Mouse (Mus musculus): Measurements from ENCODE around the gene Ntf5. TPM values are rescaled to one million over a fixed set of nuclear protein-coding genes. Genes with fewer than 3 reads are reported as not detected.
A peak's percentile ranks its signal among the peaks of the same experiment; 100 is the strongest.
"Not testable (repeated sequence)": the region's sequence is repeated elsewhere in the genome, so short reads cannot be mapped to it uniquely, and the experiment has no call there.

The Ntf5 gene
- polyA plus RNA-seq, 1 experiment from 2014 or later = 0.10 TPM

DNA sequence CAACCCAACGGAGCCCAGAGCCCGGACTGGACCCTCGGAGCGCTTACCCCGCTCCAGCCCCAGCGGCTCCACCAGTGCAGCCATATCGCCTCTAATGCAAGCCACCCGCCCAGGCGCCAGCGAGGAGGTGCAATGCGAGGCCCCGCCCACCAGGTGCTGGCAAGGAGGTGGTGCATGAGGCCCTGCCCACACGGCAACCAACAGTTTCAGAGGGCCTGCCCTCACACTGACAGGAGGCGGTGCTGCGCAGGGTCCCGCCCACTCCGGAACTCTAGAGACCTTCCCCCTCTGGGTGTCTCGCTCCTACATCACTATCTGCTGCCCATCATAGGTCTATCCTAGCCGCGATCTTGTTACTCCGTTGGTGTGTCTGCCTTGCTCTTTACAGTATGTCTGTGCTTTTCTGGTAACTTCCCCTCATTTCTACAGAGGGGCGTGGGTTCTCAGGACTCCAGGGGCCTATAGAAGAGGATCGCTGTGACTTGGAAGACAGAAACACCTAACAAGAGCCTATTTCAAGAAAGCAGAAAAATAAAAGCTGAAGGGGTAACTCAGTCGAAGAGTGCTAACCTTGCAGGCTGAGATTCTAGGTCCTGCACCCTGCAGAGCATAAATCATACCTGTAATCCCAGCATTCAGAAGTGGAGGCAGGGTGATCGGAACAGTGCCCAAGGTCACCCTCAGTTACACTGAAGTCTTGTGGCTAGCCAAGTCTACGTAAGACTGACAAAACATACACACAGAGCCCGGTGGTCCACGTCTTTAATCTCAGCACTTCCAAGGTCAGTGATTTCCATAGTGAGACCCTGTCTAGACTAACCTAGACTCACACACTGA, 42.8 kb upstream of the Ntf5 start, which contains the start of gene Lin7b:
TSS of gene Lin7b (minus strand) at position 109 of the 837 bp plus-strand sequence.
- Histone ChIP-seq H3K9me3 (ENCODE audit: control insufficient read depth, low read length) (no peaks in the 10 kb centered on the region), H3K4me3 (replicated peaks; ENCODE audit: low read length) (peak within 1 kb of the TSS; percentile 47), H3K27me3 (replicated peaks; ENCODE audit: control insufficient read depth, insufficient read depth, low read length) (peaks cover 5% of the 10 kb centered on the region), H3K27ac (ENCODE audit: low read length) (no peak within 1 kb of the TSS), H3K36me3 (ENCODE audit: control insufficient read depth, insufficient read depth) (peaks cover 16% of the 10 kb centered on the region; the same call in 1 of the 2 replicates), H3K4me2 (ENCODE audit: low read length) (peak within 1 kb of the TSS; percentile 71), H3K4me1 (replicated peaks; ENCODE audit: control insufficient read depth, insufficient read depth, low read length) (peaks cover 25% of the 10 kb centered on the region), H3K9ac (replicated peaks; ENCODE audit: low read depth, low read length) (peak within 1 kb of the TSS; percentile 64)
- ATAC-seq = peak; percentile 34
- 12% methylated on average over 28 of the region's 28 CpGs for WGBS

- Histone ChIP-seq H3K36me3 (ENCODE audit: control insufficient read depth, insufficient read depth) (peaks cover 29% of the 10 kb centered on the region; the same call in 1 of the 2 replicates), H3K9me3 (ENCODE audit: control insufficient read depth, low read length) (no peaks in the 10 kb centered on the region), H3K4me3 (replicated peaks; ENCODE audit: low read length) (no peak overlapping the region), H3K9ac (replicated peaks; ENCODE audit: low read depth, low read length) (no peak overlapping the region), H3K4me2 (ENCODE audit: low read length) (no peak overlapping the region), H3K27ac (ENCODE audit: low read length) (no peak overlapping the region), H3K4me1 (replicated peaks; ENCODE audit: control insufficient read depth, insufficient read depth, low read length) (peaks cover 23% of the 10 kb centered on the region), H3K27me3 (replicated peaks; ENCODE audit: control insufficient read depth, insufficient read depth, low read length) (peaks cover 5% of the 10 kb centered on the region)
- WGBS = 81% methylated on average over 5 of the region's 5 CpGs
- no peak for ATAC-seq
These were observed 41.1 kb upstream of the Ntf5 start for GRCm38 (mm10) chr7:45372371-45372770.

- no peak overlapping the region for H3K27ac ChIP-seq (ENCODE audit: low read length)
- no peaks in the 10 kb centered on the region for H3K9me3 ChIP-seq (ENCODE audit: control insufficient read depth, low read length)
- H3K27me3 ChIP-seq (replicated peaks; ENCODE audit: control insufficient read depth, insufficient read depth, low read length) = no peaks in the 10 kb centered on the region
- no peak overlapping the region for H3K4me2 ChIP-seq (ENCODE audit: low read length)
- H3K36me3 ChIP-seq (ENCODE audit: control insufficient read depth, insufficient read depth) = peaks cover 40% of the 10 kb centered on the region
- H3K4me1 ChIP-seq (replicated peaks; ENCODE audit: control insufficient read depth, insufficient read depth, low read length) = peaks cover 12% of the 10 kb centered on the region
- H3K9ac ChIP-seq (replicated peaks; ENCODE audit: low read depth, low read length) = no peak overlapping the region
- H3K4me3 ChIP-seq (replicated peaks; ENCODE audit: low read length) = no peak overlapping the region
- ATAC-seq = no peak
- 93% methylated on average over 8 of the region's 8 CpGs for WGBS
These were observed 38.9 kb upstream of the Ntf5 start for GRCm38 (mm10) chr7:45374620-45375019.

GRCm38 (mm10) chr7:45376057-45376456, 37.4 kb upstream of the Ntf5 start:
- H3K27me3 ChIP-seq (replicated peaks; ENCODE audit: control insufficient read depth, insufficient read depth, low read length) = no peaks in the 10 kb centered on the region
- no peaks in the 10 kb centered on the region for H3K4me1 ChIP-seq (replicated peaks; ENCODE audit: control insufficient read depth, insufficient read depth, low read length)
- H3K36me3 ChIP-seq (ENCODE audit: control insufficient read depth, insufficient read depth) = peaks cover 51% of the 10 kb centered on the region
- no peak overlapping the region for H3K4me2 ChIP-seq (ENCODE audit: low read length)
- no peak overlapping the region for H3K4me3 ChIP-seq (replicated peaks; ENCODE audit: low read length)
- H3K9me3 ChIP-seq (ENCODE audit: control insufficient read depth, low read length) = no peaks in the 10 kb centered on the region
- no peak overlapping the region for H3K9ac ChIP-seq (replicated peaks; ENCODE audit: low read depth, low read length)
- 71% methylated on average over 1 of the region's 1 CpGs for WGBS
- ATAC-seq = peak; percentile 41; the same call in 1 of the 2 replicates
- H3K27ac ChIP-seq (ENCODE audit: low read length) = no peak overlapping the region

GRCm38 (mm10) chr7:45386077-45386476, 27.4 kb upstream of the Ntf5 start:
- 89% methylated on average over 3 of the region's 3 CpGs for WGBS
- no peak overlapping the region for H3K4me3 ChIP-seq (replicated peaks; ENCODE audit: low read length)
- peaks cover 70% of the 10 kb centered on the region for H3K36me3 ChIP-seq (ENCODE audit: control insufficient read depth, insufficient read depth)
- ATAC-seq = no peak
- no peaks in the 10 kb centered on the region for H3K4me1 ChIP-seq (replicated peaks; ENCODE audit: control insufficient read depth, insufficient read depth, low read length)
- H3K9ac ChIP-seq (replicated peaks; ENCODE audit: low read depth, low read length) = no peak overlapping the region
- no peak overlapping the region for H3K27ac ChIP-seq (ENCODE audit: low read length)
- no peaks in the 10 kb centered on the region for H3K9me3 ChIP-seq (ENCODE audit: control insufficient read depth, low read length)
- H3K4me2 ChIP-seq (ENCODE audit: low read length) = no peak overlapping the region
- no peaks in the 10 kb centered on the region for H3K27me3 ChIP-seq (replicated peaks; ENCODE audit: control insufficient read depth, insufficient read depth, low read length)

DNA sequence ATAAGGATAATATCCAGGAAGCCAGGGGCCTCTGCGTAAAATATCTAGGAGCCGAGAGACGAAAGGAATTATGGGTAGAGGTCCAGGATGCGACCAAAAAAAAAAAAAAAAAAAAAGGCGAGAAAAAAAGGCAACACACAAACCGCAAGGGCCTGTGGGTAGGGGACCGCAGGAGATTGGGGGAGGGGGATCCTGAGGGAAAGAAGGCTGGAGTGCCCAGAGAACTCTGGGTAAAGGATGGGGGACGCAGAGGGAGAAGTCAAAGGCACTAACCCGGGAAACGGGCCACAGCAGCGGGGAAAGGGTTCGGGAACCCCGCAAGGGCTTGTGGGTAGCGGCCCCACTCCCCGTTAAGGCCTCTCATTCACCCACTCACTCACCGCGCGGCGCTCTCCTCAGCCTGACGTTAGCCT, 18.4 kb upstream of the Ntf5 start:
- peak overlapping the region; percentile 74 for H3K9ac ChIP-seq (replicated peaks; ENCODE audit: low read depth, low read length)
- peaks cover 19% of the 10 kb centered on the region for H3K4me1 ChIP-seq (replicated peaks; ENCODE audit: control insufficient read depth, insufficient read depth, low read length)
- H3K4me3 ChIP-seq (replicated peaks; ENCODE audit: low read length) = peak overlapping the region; percentile 66
- WGBS = 0% methylated on average over 19 of the region's 20 CpGs
- no peaks in the 10 kb centered on the region for H3K9me3 ChIP-seq (ENCODE audit: control insufficient read depth, low read length)
- no peaks in the 10 kb centered on the region for H3K27me3 ChIP-seq (replicated peaks; ENCODE audit: control insufficient read depth, insufficient read depth, low read length)
- H3K36me3 ChIP-seq (ENCODE audit: control insufficient read depth, insufficient read depth) = peaks cover 16% of the 10 kb centered on the region
- peak overlapping the region; percentile 94 for H3K4me2 ChIP-seq (ENCODE audit: low read length)
- H3K27ac ChIP-seq (ENCODE audit: low read length) = peak overlapping the region; percentile 95
- peak; percentile 79 for ATAC-seq

DNA sequence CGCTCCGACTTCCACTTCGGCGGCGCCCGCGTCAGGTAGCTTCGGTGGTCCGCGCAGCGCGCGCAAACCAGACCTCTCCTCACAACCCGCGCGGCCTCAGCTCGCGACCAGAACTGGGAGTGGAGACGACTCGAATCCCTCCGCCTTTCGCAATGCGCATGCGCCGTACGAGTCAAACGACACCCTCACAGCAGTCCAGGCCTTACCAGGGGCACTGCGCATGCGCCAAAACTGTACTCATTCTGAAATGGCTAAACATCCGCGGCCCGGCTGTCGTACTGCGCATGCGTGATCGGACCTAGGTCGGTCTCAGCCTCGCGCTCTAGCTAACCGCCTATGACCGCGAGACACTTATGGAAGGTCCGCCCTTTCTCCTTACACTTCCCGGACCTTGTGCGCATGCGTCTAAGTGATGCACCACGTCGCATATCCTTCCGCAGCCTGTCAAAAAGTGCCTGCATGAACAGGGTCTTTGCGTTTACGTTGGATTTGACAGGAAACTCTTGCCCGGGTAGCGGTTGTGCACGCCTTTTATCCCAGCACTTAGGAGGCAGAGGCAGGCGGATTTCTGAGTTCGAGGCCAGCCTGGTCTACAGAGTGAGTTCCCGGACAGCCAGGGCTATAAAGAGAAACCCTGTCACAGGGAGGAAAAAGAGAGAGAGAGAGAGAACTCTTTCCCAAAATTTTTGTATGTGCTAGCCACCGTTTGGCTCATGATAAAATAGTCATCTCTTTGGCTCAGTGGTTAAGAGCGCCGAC, 17.7 kb upstream of the Ntf5 start, which contains the start of gene Snrnp70:
TSS of gene Snrnp70 (minus strand) at position 165 of the 759 bp plus-strand sequence.
- H3K27me3 ChIP-seq (replicated peaks; ENCODE audit: control insufficient read depth, insufficient read depth, low read length) = no peaks in the 10 kb centered on the region
- peak within 1 kb of the TSS; percentile 95 for H3K27ac ChIP-seq (ENCODE audit: low read length)
- WGBS = under 1% methylated on average over 60 of the region's 60 CpGs
- H3K4me2 ChIP-seq (ENCODE audit: low read length) = peak within 1 kb of the TSS; percentile 94
- H3K9me3 ChIP-seq (ENCODE audit: control insufficient read depth, low read length) = no peaks in the 10 kb centered on the region
- peak; percentile 97 for ATAC-seq
- H3K36me3 ChIP-seq (ENCODE audit: control insufficient read depth, insufficient read depth) = peaks cover 10% of the 10 kb centered on the region
- peak within 1 kb of the TSS; percentile 66 for H3K4me3 ChIP-seq (replicated peaks; ENCODE audit: low read length)
- peak within 1 kb of the TSS; percentile 74 for H3K9ac ChIP-seq (replicated peaks; ENCODE audit: low read depth, low read length)
- H3K4me1 ChIP-seq (replicated peaks; ENCODE audit: control insufficient read depth, insufficient read depth, low read length) = peaks cover 19% of the 10 kb centered on the region

- H3K9me3 ChIP-seq (ENCODE audit: control insufficient read depth, low read length); H3K9ac ChIP-seq (replicated peaks; ENCODE audit: low read depth, low read length); H3K27me3 ChIP-seq (replicated peaks; ENCODE audit: control insufficient read depth, insufficient read depth, low read length); H3K36me3 ChIP-seq (ENCODE audit: control insufficient read depth, insufficient read depth): not testable (repeated sequence)
- Histone ChIP-seq H3K4me2 (ENCODE audit: low read length) (peak overlapping the region; percentile 69), H3K4me3 (replicated peaks; ENCODE audit: low read length) (peak overlapping the region; percentile 66), H3K4me1 (replicated peaks; ENCODE audit: control insufficient read depth, insufficient read depth, low read length) (peaks cover 19% of the 10 kb centered on the region), H3K27ac (ENCODE audit: low read length) (peak overlapping the region; percentile 89)
- peak; percentile 14 for ATAC-seq
- 5% methylated on average over 3 of the region's 3 CpGs for WGBS
These were observed 17.1 kb upstream of the Ntf5 start for GRCm38 (mm10) chr7:45396337-45396775.

GRCm38 (mm10) chr7:45396787-45397186, 16.7 kb upstream of the Ntf5 start:
- peaks cover 3% of the 10 kb centered on the region; the same call in 1 of the 2 replicates for H3K36me3 ChIP-seq (ENCODE audit: control insufficient read depth, insufficient read depth)
- ATAC-seq = no peak
- no peak overlapping the region for H3K9ac ChIP-seq (replicated peaks; ENCODE audit: low read depth, low read length)
- no peak overlapping the region for H3K27ac ChIP-seq (ENCODE audit: low read length)
- 75% methylated on average over 2 of the region's 2 CpGs for WGBS
- peaks cover 19% of the 10 kb centered on the region for H3K4me1 ChIP-seq (replicated peaks; ENCODE audit: control insufficient read depth, insufficient read depth, low read length)
- peaks cover 2% of the 10 kb centered on the region; the same call in 1 of the 2 replicates for H3K27me3 ChIP-seq (replicated peaks; ENCODE audit: control insufficient read depth, insufficient read depth, low read length)
- no peaks in the 10 kb centered on the region for H3K9me3 ChIP-seq (ENCODE audit: control insufficient read depth, low read length)
- no peak overlapping the region for H3K4me3 ChIP-seq (replicated peaks; ENCODE audit: low read length)
- H3K4me2 ChIP-seq (ENCODE audit: low read length) = no peak overlapping the region
